Mouse (Mus musculus): ENCODE data around the gene Igsf23. TPM values are rescaled to one million over a fixed set of nuclear protein-coding genes. Genes with fewer than 3 reads are reported as not detected.
"Not testable (repeated sequence)": the region's sequence is repeated elsewhere in the genome, so short reads cannot be mapped to it uniquely, and the experiment has no call there.

Gene Igsf23
- polyA plus RNA-seq (2012; ENCODE audit: insufficient read depth, insufficient read length, missing spikeins): not detected in 2 replicates

- Histone ChIP-seq H3K27ac (replicated peaks; ENCODE audit: low read depth, low read length) (no peak within 1 kb of the TSS), H3K4me1 (ENCODE audit: control insufficient read depth, insufficient read depth, insufficient read length, low read length) (no peaks in the 10 kb centered on the region), H3K4me3 (ENCODE audit: insufficient read depth, low read depth, low read length) (no peak within 1 kb of the TSS)
These were observed at the start of gene Igsf23 for GRCm38 (mm10) chr7:19950589-19950988. TSS of gene Igsf23 (minus strand) at chr7:19950756.

DNA sequence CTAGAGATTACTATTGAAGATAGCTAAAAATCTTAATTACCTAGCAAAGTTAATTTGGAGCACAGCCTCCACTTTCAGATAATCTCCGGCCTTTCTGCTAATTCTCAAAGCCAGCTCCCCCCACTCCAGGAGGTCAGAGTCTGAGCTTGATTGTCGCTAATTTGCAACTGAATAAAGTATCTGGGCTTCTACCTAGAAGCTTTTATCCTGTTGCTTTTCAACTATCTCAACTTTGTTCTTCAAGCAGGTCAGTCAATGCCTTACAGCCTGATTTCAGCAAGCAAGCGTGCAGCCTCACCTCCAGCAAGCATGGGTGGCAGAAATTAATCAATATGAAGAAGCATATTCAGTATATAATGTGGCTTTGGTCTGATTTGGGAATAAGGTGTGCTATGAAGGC is 46.2 kb upstream of the Igsf23 start:
- H3K27ac ChIP-seq (replicated peaks; ENCODE audit: low read depth, low read length); H3K4me3 ChIP-seq (ENCODE audit: insufficient read depth, low read depth, low read length): not testable (repeated sequence)

DNA sequence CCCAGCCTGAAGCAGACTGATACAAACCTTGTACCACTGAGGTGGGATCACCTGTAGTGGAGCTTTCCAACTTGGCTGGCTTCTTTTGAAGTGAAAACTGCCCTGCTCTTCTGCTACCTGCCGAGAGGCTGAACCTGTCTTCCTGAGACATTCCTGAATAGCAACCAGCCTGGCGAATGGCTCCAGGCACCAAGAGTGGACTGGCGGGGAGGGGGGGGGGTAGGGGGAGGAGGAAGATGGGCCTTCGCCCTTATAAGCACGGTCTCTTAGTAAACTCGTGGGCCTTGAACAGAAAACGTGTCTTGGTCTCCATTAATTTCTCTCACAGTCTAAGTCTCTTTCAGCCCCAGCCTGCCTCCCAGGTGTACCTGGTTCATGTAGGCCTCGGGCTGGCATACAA is 40.6 kb upstream of the Igsf23 start, which contains the start of gene Nlrp9b:
TSS of gene Nlrp9b (plus strand) at position 301 of the 400 bp plus-strand sequence.
- H3K4me1 ChIP-seq (ENCODE audit: control insufficient read depth, insufficient read depth, insufficient read length, low read length); H3K4me3 ChIP-seq (ENCODE audit: insufficient read depth, low read depth, low read length); H3K27ac ChIP-seq (replicated peaks; ENCODE audit: low read depth, low read length): not testable (repeated sequence)

More for the DNA sequence above, 46.2 kb upstream of the Igsf23 start:
- not testable (repeated sequence) for H3K4me1 ChIP-seq (ENCODE audit: control insufficient read depth, insufficient read depth, insufficient read length, low read length)

GRCm38 (mm10) chr7:19971516-19971915 is 21.0 kb upstream of the Igsf23 start:
- H3K4me3 ChIP-seq (ENCODE audit: insufficient read depth, low read depth, low read length): no peak overlapping the region
- H3K27ac ChIP-seq (replicated peaks; ENCODE audit: low read depth, low read length): no peak overlapping the region
- no peaks in the 10 kb centered on the region for H3K4me1 ChIP-seq (ENCODE audit: control insufficient read depth, insufficient read depth, insufficient read length, low read length)

DNA sequence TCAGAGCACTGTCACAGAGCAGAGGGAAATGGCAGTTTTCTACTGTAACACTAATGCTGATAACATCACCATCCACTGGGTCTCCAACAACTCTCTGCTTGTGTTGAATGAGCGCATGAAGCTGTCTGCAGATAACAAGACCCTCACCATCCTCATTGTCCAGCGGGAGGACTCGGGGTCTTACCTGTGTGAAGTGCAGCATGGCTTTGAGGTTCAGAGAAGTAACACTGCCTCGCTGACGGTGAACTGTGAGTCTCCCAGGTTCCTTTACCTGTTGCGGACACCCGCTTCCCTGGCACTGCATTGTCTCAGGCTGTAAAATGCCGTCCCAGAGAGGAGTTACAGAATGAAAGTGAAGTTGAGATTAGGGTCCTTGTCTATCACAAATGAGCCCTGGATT is 19.6 kb upstream of the Igsf23 start:
- H3K27ac ChIP-seq (replicated peaks; ENCODE audit: low read depth, low read length): no peak overlapping the region
- no peak overlapping the region for H3K4me3 ChIP-seq (ENCODE audit: insufficient read depth, low read depth, low read length)
- no peaks in the 10 kb centered on the region for H3K4me1 ChIP-seq (ENCODE audit: control insufficient read depth, insufficient read depth, insufficient read length, low read length)

GRCm38 (mm10) chr7:19969541-19970090 is 19.1 kb upstream of the Igsf23 start:
- no peak overlapping the region for H3K4me3 ChIP-seq (ENCODE audit: insufficient read depth, low read depth, low read length)
- H3K4me1 ChIP-seq (ENCODE audit: control insufficient read depth, insufficient read depth, insufficient read length, low read length): no peaks in the 10 kb centered on the region
- no peak overlapping the region for H3K27ac ChIP-seq (replicated peaks; ENCODE audit: low read depth, low read length)

DNA sequence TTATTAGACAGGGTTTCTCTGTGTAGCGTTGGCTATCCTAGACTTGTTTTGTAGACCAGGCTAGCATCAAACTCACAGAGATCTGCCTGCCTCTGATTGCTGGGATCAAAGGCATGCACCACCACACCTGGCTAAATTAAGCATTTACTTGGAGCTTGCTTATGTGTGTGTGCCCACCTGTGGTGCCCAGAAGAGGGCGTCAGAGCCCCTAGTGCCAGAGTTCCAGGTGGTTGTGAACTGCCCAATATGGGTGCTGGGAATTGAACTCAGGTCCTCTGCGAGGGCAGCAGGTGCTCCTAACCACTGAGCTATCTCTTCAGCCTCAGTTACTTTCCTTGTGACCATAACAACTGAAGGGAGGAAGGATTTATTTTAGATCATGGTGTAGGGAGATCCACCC is 18.6 kb upstream of the Igsf23 start:
- H3K27ac ChIP-seq (replicated peaks; ENCODE audit: low read depth, low read length): no peak overlapping the region
- H3K4me3 ChIP-seq (ENCODE audit: insufficient read depth, low read depth, low read length): no peak overlapping the region
- no peaks in the 10 kb centered on the region for H3K4me1 ChIP-seq (ENCODE audit: control insufficient read depth, insufficient read depth, insufficient read length, low read length)

DNA sequence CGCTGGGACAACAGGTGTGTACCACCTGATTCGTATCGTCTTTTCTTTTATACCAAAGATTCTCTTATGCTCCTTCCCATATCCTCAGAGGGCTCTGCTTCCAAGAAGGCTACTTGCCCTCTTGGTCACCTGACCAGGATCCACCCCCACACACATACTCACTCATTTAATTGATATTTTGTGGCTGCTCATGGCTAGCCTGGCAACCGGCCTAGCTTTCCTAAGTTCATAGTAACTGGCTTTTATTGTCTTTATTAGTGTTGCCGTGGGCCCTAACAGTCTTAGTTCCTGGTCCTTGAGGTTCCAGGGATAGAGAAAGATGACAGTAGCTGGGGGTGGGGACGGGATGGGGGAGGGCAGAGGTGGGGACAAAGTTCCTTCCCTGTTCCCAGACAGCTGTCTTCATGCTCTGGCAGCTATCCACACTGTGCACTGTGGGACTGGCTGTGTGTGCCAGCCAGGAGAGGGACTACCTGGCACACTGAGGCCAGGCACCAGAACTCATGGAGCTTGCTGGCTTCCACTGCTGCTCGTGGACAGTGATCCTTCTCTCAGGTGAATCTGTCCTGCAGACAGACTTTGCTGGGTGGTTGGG is 14.5 kb upstream of the Igsf23 start, which contains the start of gene Ceacam20:
TSS of gene Ceacam20 (plus strand) at position 428 of the 595 bp plus-strand sequence.
- Histone ChIP-seq H3K27ac (replicated peaks; ENCODE audit: low read depth, low read length) (no peak within 1 kb of the TSS), H3K4me1 (ENCODE audit: control insufficient read depth, insufficient read depth, insufficient read length, low read length) (no peaks in the 10 kb centered on the region), H3K4me3 (ENCODE audit: insufficient read depth, low read depth, low read length) (no peak within 1 kb of the TSS)

- Histone ChIP-seq H3K4me1 (ENCODE audit: control insufficient read depth, insufficient read depth, insufficient read length, low read length) (no peaks in the 10 kb centered on the region), H3K4me3 (ENCODE audit: insufficient read depth, low read depth, low read length) (no peak overlapping the region), H3K27ac (replicated peaks; ENCODE audit: low read depth, low read length) (no peak overlapping the region)
These were observed 11.9 kb upstream of the Igsf23 start for GRCm38 (mm10) chr7:19962423-19962822.

DNA sequence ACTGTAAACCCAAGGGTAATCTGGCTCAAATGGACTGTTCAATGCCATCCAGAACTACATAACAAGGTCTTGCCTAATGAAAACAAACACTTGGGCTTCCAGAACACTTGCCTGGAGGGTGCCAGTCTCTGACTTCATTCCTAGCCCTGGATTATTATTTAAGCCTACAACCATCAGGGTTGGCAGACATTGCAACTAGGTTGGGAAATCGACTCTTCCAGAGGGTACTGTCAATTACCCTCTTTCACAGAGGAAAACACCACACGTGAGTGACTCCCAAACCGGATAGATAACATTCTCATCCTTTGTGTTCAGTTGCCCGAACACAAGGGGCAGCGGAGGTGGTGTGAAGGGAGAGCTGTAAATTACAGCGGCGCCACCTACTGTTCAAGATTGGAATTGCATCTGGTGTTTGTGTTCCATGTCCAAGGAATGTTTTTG is 5.8 kb upstream of the Igsf23 start:
- Histone ChIP-seq H3K4me3 (ENCODE audit: insufficient read depth, low read depth, low read length) (no peak overlapping the region), H3K4me1 (ENCODE audit: control insufficient read depth, insufficient read depth, insufficient read length, low read length) (no peaks in the 10 kb centered on the region), H3K27ac (replicated peaks; ENCODE audit: low read depth, low read length) (no peak overlapping the region)

- Histone ChIP-seq H3K4me3 (ENCODE audit: insufficient read depth, low read depth, low read length) (no peak overlapping the region), H3K4me1 (ENCODE audit: control insufficient read depth, insufficient read depth, insufficient read length, low read length) (no peaks in the 10 kb centered on the region), H3K27ac (replicated peaks; ENCODE audit: low read depth, low read length) (no peak overlapping the region)
These were observed 5.3 kb upstream of the Igsf23 start for GRCm38 (mm10) chr7:19955861-19956260.

- H3K4me1 ChIP-seq (ENCODE audit: control insufficient read depth, insufficient read depth, insufficient read length, low read length): no peaks in the 10 kb centered on the region
- H3K4me3 ChIP-seq (ENCODE audit: insufficient read depth, low read depth, low read length): no peak overlapping the region
- no peak overlapping the region for H3K27ac ChIP-seq (replicated peaks; ENCODE audit: low read depth, low read length)
These were observed 2.5 kb upstream of the Igsf23 start for GRCm38 (mm10) chr7:19953054-19953453.

DNA sequence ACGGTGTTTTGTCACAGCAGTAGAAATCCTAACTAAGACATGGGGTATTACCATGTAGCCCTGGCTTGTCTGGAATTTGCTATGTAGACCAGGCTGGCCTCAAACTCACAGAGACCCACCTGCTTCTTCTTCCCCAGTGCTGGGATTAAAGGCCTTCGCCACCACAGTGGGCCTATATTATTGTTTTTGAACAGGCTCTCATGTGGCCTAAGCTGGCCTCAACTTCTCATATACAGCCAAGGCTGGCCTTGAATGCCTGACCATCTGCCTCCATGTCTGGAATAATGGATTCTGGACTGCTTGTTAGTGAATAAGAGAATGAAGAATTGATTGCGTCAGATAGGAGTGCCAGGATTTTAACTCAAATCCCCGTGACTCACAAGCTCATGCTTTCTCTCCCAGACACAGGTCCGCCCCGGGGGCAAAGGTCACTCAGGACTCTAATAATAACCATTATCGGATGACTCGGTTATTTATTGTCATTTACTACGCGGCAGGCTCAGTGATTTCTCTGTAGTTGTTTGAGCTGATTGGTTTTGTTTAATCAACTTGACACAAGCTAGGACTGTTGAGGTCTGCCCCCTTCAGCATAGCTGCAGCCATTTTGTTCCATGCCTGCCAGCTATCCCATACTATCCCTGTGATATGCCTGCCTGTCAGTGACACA is 1.9 kb upstream of the Igsf23 start:
- no peak overlapping the region for H3K27ac ChIP-seq (replicated peaks; ENCODE audit: low read depth, low read length)
- H3K4me1 ChIP-seq (ENCODE audit: control insufficient read depth, insufficient read depth, insufficient read length, low read length): no peaks in the 10 kb centered on the region
- no peak overlapping the region for H3K4me3 ChIP-seq (ENCODE audit: insufficient read depth, low read depth, low read length)

- no peaks in the 10 kb centered on the region for H3K4me1 ChIP-seq (ENCODE audit: control insufficient read depth, insufficient read depth, insufficient read length, low read length)
- H3K27ac ChIP-seq (replicated peaks; ENCODE audit: low read depth, low read length): no peak overlapping the region
- no peak overlapping the region for H3K4me3 ChIP-seq (ENCODE audit: insufficient read depth, low read depth, low read length)
These were observed 560 bp downstream of the Igsf23 start for GRCm38 (mm10) chr7:19949996-19950395.

DNA sequence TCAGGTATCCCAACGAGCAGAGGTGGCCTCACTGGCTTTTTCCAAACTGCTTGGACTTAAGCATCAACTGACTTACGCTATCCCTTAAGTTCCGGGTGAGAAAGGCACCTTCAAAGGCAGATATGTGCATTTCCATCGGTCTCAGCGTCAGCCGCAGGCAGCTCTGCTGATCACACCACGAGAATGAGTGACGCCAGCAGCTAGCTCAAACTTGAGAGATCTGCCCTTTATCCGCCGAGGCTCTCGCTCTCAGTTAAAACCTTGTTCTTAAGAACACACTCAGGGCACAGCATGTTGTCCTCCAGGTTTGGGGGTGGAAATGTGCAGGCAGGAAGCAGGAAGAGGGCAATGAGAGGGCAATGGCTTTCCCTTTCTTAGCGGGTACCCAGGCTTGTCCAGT is 1.6 kb downstream of the Igsf23 start:
- Histone ChIP-seq H3K27ac (replicated peaks; ENCODE audit: low read depth, low read length) (no peak overlapping the region), H3K4me3 (ENCODE audit: insufficient read depth, low read depth, low read length) (no peak overlapping the region), H3K4me1 (ENCODE audit: control insufficient read depth, insufficient read depth, insufficient read length, low read length) (no peaks in the 10 kb centered on the region; the same call in 1 of the 2 replicates)
